Mouse (Mus musculus): Measurements from ENCODE around the gene Dnajc15.
A peak's percentile ranks its signal among the peaks of the same experiment; 100 is the strongest.

Dnajc15 gene

DNA sequence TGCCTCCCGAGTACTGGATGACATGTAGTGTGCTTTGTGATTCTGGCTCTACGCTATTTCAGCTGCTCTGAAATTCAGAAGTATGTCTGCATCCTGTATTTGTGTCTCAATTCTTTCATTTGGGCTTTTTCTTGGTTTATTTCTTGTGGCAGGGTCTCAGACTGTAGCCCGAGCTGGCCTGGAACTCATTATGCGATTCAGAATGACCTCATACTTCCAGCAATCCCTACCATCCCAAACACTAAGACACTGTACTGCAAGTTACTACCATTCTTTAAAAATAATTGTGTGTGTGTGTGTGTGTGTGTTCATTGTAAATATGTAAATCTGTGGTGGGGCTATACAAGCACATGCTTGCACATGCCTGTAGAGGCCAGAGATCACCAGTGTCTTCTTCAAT, 78.4 kb downstream of the Dnajc15 start:
- no peak for DNase-seq (ENCODE audit: low spot score in 2 of 2)

DNA sequence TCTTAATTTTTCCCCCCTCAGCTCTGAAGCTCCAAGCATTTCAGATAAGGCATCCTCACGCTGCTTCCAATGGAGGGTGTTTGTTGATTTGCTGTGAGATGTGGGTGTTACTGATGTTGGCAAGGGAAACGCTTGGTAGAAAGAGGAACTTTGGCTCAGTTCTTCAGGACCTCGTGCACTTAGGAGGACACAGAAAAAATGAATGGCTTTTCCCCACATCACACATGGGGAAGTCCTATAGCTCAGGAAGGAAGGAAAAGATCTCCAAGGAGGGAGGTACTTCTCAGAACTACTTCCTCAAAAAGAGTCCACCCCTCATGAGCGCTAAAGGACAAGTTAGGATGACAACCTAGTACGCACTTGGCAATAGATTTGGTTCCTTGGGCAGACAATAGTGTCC, 79.7 kb downstream of the Dnajc15 start:
- no peak for DNase-seq (ENCODE audit: low spot score in 2 of 2)

DNA sequence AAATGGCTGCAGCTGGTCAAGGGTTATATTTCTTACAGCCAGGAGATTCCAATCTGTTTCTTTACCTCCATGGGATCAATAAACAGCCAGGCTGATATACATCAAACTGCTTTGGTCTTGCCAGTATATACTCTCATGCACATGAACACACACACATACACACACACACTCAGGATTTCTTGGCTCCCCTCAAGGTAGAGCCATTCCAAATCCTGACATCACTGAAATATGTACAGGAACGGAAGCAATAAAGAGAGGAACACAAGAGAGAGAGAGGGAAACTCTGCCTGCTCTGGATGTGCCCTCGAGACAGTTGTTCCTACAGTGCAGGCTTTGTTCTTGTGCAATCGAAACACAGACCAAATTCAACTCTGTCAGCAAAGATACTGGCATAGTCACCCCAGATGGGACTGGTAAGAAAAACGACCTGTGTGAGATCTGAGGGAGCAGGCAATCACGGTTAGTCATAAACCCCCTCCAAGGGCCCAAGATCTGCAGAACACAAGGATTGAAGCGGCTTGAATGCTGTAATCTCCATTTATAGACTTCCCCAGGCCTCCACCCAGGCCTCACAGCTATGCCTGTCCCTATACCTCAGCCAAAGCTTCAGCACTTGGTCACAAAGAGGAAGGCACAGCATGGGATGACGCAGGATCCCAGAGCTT, 80.5 kb downstream of the Dnajc15 start:
- DNase-seq (ENCODE audit: low spot score in 2 of 2), result no peak

DNA sequence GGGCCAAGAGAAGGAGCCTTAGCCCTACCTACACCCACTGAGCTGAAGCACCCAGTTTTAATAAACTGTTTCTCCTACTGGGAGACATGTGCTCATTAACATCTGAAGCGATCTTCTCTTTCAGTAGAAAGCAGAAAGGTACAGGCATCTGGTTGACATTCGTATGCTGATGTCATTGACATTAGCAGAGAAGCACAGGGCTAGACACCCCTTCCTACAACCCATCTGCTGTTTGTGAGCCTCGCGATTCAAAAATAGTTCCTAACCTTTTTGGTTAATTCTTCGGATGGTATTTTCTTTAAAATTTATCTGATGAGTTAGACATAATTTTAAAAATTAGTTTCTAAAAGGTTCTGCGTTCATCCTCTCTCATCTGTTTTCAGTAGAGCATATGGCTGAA, 81.9 kb downstream of the Dnajc15 start:
- DNase-seq (ENCODE audit: low spot score in 2 of 2), result no peak

DNA sequence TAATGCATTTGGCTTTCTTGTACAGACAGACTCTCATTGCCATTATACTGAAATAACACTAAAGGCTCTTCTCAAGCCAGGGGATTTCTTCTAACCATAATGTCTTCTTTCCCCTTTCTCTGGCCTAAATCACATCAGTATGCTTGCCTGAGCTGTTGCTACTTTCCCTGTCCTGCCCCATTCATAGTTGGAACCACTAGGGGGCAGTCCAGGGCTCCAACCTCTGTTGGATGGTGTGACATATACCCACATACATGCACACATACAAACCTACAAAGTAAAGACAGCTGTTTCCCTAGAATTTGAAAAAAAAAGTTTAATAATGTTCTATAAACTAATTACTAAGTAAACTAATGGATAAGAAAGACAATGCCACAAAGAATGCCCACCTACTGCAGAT, 91.7 kb downstream of the Dnajc15 start:
- peak in 1 of 2 experiments; percentile 40 for DNase-seq (ENCODE audit: low spot score in 2 of 2)

DNA sequence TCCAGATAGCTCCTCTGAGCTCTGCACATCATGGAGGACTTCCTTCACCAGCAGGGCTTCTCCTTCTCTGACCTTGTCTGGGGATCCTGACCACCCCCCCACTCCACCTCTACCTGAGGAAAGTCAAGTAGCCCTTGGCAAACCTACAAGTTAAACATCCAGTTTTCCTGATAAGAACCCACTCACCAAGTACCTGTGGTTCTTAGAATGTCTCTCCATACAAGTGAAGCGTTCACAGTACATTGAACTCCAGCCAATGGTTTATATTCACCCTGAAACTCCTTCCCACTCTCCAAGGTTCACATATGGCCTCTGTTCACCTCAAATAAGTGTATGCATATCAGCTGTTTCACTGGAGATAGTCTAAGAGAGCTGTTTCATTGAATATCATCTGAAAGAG, 97.6 kb downstream of the Dnajc15 start:
- DNase-seq (ENCODE audit: low spot score in 2 of 2), result no peak

DNA sequence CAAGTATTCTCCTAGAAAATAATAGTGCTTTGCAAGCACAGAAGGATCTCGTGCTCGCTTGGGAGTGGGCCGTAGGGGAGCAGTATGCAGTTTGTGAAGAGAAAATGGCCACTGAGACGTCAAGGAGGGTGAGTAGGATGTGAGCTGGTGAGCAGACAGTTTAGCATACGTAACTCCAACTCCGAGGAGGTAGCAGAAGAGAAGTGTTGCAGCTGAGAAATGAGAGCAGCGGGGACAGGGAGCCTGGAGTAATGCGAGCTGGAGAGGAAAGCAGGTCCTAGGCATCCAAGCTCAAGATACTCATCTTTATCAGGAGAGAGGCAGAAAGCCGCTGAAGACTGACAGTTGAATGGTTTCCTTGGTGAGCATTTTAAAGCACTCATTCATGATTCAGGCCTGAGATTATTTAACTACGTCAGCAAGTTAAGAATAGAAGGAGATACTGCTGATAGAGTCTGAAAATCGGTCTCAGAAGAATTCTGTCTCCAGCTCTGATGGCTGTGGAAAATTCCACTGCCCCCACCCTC, 98.9 kb downstream of the Dnajc15 start:
- no peak for DNase-seq (ENCODE audit: low spot score in 2 of 2)

DNA sequence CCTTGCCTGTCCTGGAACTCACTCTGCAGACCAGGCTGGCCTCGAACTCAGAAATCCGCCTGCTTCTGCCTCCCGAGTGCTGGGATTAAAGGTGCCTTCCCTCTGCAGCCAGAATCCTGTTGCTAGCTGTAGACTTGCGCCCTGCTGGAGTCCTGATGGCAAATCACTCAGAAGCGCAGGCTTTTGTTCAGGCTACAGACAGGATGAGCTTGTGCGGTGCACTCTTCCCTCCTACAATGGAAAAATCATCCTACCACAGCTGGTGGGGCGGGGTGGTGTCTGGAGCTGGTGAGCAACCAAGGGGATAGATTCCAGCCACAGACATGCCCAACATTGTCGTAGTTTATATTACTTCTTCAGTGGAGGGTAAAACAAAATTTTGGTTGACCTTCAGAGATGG, 101.6 kb downstream of the Dnajc15 start:
- DNase-seq (ENCODE audit: low spot score in 2 of 2), result no peak

DNA sequence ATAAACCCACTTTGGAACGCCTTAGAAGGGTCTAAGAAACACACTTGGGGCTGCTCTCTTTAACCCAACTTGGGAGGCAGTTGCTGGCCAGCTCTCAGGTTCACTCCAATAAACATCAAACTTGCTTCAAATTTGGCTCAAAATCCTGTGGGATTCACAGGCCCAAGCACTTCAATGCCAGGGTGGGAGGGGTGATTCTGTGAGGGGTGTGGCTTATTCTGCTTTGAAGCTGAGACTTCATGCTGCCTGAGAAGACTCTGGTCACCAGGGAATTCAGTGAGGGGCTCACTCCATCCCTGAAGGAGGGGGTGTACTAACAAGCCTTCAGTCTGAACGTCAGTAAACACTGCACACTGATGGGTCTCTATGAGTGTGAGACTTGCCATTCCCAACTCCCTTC, 103.3 kb downstream of the Dnajc15 start:
- no peak for DNase-seq (ENCODE audit: low spot score in 2 of 2)
